Mouse (Mus musculus): ENCODE measurements around the gene Epha5.

DNA sequence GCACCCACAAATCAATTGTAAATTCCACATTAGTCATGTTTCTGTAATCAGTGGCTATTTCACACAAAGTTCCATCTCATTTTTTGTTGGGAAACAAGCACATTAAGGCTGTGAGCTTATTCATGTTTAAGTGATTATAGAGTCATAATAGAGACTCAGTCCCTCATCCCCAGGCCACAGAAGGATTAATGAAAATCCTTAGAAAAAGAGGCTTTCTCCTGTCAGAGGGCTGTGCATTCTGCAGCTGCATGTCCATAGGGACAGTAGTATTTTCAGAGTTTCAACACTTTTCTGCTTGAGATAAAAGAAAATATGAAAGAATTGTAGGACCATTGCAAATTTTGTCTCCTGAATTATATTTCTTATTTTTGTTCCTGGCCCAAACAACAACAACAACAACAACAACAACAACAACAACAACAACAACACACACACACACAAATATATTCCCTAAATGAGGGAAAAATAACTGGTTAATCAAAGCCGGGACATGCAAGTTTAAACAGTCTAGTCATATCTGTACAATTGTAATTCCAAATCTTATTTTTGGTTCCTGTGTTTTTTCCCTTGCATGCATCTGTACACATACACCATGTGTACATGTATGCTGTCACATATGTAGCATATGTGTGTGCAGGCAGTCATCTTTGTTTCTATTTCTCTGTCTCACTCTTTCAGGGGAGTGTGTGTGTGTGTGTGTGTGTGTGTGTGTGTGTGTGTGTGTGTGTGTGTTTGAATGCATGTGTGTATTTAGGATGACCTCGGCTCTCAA lies 70.3 kb downstream of the Epha5 start:
- TF ChIP-seq CTCF (IDR thresholded peaks at IDR 0.05; ENCODE audit: low read depth) (no peak), EP300 (optimal IDR thresholded peaks at IDR 0.05) (no peak)

Measured in stomach, postnatal 0 days (tissue).